Mouse (Mus musculus) urinary bladder, postnatal 4 days (tissue): ENCODE data around the gene Chd2.
"Not testable (repeated sequence)": the region's sequence is repeated elsewhere in the genome, so short reads cannot be mapped to it uniquely, and the experiment has no call there.

Source experiments
- DNase-seq, 2 experiments: peaks; one replicate each; pipeline ENCODE4 v3.0.0; 2021 to 2022; ENCODE audit warnings: low spot score in 2 of 2

The Chd2 gene

DNA sequence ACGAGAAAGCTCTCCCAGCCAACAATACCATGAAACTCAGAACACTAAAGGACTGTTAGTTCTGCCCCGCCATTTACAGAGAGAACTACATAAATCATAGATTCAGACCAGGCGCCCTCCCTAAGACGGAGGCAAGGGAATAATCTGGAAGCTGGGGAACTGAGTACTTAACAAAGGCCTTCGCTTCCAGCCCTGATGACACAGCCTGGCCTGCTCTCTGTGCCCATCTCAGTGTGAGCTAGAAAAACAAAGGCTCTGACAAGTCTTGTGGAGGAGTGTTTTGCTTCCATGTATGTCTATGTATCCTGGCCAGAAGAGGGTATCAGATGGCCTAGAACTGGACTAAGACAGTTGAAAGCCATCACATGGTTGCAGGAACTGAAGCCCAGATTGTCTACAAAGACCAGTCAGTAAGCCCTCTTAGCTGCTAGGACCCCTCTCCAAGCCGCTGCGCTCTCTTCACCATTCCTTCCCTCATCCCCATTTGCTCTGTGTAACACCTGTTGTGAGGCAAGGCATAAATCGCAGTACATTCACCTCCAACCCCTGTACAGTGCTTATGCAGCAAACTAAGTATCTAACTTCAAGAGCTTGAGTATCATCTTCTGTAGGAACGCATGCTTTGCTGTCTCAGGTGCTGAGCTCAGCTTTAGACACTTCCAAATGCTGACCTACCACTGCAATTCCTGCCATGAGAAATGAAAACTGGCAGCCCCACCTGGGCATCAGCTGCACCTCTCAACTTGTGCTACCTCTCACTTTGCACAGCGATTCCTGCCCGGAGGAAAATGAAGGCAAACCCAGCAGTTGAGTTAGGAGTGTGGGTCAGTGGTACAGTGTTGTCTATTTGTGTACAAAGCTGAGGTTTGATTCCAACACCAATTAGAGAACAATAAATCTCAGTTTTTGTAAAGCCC lies 20.1 kb downstream of the Chd2 start:
- no peak for DNase-seq

DNA sequence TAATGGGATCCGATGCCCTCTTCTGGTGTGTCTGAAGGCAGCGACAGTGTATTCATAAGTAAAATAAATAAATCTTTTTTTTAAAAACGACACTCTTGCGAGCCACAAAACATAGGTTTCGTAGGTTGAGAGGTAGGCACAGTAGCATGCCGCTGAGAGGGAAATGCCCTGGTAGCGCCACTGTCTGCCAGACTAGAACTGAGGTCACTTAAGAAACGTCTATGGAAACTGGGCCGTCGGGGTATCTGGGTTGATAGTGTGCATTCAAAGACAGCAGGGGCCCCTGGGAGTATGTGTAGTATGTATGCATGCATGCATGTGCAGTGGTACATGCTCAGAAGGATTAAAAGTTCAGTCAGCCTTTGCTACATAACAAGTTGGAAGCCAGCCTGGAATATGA lies 21.4 kb downstream of the Chd2 start:
- DNase-seq = no peak

DNA sequence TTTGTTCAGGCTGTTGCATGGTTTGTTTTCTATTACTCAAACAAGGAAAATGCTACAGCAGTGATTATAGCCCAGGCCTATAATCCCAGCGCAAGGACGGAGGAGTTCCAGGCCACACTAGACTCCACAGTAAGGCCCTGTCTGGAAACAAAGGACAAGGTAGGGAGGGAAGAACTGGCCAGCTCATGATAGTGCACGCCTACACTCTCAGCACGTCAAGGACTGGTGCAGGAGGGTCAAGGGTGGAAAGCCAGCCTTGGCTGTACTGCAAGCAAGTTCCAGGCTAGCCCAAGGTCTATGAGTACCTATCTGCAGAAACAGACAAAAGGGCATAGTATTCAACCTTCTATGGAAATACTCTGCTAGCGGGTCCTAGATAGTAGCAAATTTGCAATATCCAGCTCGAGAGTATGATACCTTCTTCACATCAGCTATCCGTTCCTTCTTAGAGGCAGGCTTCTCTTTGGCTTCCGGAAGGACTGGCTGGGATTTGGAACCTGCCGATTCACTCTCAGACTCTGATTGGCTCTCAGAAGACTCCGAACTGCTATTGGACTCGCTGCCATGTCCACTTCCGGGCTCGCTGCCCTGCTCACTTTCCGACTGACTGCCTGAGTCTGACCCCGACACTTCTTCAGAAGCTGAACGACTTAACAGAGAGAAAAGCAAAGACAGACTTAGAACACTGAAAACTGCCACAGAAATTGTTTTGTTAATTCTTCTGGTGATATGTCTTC lies 22.4 kb downstream of the Chd2 start:
- DNase-seq = no peak

DNA sequence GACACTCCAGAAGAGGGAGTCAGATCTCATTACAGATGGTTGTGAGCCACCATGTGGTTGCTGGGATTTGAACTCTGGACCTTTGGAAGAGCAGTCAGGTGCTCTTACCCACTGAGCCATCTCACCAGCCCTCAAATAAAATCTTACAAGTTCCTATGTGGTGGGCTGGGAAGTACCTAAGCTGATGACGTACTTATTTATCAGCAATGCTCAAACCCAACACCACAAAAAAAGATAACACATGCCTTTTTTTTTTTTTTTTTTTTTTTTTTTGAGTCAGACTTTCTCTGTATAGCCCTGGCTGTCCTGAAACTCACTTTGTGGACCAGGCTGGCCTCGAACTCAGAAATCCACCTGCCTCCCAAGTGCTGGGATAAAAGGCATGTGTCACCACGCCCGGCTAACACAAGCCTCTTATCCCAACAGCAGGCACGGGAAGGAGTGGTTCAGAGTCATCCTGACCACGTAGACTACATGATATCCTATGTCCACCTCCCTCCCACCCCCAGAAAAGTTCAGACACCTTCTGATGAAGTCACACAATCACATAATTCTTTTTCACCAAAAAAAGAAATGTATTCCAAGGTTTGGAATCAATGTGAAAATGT lies 23.2 kb downstream of the Chd2 start:
- not testable (repeated sequence) for DNase-seq

DNA sequence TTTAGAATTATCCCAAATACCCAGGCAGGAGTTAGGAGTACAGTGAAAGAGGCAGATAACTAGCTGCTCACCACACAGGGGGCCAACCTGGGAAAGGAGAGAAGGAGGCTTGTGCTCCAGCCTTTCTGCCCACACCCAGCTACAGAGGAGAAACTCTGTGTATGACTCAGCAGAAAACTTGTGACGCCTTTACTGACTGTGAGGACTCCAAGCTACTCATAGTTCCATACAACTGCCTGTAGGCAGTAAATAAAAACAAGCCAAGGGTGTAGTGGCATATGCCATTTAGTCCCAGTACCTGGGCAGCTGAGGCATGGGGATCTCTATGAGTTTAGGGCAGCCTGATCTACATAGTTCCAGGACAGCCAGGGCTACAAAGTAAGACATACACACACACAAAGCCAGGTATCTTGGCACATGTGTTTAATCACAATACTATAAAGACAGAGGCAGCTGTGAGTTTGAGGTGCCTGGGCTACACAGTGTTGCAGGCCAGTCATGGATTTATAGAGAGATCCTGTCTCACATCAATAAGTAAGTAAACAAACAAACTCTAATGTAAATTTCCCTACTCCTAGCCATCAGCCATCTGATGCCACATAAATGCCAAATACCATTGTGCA lies 24.1 kb downstream of the Chd2 start:
- DNase-seq = no peak

DNA sequence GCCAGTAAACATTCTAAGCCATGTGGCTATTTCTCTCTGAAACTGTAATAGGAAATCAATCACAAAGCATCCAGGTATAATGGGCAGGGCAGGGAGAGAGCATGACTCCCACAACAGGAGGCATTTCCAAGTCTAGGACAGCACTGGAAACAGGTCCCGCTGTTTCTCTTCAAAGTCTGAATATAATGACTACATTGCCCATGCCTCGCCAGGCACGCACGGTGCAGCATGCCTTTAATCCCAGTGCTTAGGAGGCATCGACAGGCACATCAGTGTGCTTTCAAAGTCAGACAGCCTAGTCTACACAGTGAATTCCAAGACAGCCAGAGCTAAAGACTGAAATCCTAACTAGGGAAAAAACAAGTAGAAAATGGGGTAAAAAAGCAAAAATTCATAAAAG lies 24.8 kb downstream of the Chd2 start:
- no peak for DNase-seq

DNA sequence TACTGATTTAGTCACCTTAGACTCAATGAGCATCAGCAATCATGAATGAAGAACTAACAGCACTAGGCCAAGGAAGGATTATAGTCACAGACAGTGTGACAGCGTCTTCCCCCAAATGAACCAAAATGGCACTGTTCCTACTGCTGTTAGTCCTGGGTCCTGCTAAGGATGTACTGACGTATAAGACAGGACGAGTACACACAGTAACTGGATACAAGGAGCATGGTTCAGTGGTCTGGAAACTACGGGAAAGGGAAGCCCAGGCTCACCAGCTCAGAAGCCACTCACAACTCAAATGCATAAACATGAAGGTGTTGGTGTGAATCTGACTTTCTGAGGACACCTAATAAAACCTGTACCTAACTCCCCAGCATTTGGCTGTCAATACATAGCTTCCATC lies 27.1 kb downstream of the Chd2 start:
- no peak for DNase-seq

DNA sequence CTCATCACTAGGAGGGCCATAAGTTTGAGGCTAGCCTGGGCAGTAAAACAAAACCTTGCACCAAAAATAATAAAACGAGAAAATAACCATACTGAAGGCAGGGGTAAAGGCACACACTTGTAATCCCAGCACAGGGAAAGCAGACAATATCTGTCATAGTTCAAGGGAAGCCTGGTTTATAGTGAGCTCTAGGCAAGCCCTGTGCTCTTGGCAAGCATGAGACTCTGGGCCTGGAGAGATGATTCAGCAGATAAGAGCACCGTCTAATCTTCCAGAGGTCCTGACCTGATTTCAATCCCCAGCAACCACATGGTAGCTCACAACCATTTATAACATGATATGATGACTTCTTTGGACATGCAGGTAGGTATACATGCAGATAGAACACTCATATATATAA lies 29.2 kb downstream of the Chd2 start:
- DNase-seq = no peak

DNA sequence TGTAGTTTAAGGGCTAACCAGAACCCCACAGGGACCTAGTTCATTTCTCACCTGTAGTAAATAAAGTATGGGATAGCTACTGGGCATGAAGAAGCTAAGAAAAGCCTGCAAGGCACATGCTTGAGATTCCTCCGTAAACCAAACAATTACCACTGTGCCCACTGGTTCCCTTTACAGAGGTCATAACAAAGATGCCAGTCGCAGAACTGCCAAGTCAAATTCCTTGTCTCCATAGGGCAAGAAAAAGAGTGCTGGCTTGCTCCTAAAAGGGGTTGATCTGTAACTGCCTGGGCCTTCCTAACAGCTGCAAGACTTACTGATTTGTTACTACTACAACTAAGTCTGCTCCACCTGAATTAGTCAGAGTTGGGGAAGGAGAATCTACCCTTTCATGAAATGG lies 32.9 kb downstream of the Chd2 start:
- DNase-seq = no peak

DNA sequence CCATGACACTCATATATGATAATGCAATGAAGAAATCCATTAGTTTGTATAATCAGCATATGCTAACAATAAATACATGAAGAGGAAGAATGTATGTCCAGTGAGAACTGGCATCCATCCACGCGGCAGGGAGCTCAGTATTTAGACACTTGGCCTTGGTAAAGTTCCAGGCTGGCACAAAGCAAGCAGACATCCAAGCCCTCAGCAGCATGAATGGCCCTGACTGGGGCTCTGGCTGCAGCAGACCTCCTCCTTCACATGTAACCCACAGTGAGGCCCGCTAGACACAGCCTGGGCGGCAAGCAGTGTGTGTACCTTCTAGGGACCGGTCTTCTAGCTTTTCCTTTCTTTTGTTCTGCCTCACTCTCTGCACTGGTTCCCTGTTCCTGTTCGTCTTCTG lies 34.1 kb downstream of the Chd2 start:
- no peak for DNase-seq

DNA sequence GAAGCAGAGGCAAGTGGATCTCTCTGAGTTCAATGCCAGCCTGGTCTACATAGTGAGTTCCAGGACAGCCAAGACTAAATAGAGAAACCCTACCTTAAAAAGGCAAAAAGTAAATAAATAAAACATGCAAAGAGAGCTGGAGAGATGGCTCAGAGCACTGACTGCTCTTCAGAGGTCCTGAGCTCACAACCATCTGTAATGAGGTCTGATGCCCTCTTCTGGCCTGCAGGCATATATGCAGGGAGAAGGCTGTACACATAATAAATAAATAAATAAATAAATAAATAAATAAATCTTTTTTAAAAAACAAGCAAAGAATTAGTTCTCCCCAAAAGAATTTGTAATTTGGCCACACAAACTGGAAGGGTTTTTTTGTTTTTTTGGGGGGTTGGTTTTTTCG lies 34.8 kb downstream of the Chd2 start:
- DNase-seq = no peak

DNA sequence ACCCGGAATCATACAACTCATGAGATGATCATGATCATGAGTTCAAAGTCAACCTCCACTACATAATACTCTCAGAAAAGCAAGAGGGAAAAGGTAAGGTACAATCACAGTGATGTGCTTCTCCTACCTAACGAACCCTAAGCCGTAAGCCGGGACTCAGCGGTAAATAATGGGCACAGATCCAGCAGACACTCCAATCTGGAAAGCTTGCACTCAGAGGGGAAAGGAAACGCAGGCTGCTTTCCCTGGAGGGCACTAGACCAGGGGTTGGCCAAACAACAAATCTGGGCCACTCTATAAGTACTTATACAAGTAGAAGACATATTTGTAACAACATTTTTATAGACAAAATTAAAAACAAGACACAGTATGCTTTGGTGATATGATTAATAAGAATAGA lies 36.4 kb downstream of the Chd2 start:
- DNase-seq = no peak

DNA sequence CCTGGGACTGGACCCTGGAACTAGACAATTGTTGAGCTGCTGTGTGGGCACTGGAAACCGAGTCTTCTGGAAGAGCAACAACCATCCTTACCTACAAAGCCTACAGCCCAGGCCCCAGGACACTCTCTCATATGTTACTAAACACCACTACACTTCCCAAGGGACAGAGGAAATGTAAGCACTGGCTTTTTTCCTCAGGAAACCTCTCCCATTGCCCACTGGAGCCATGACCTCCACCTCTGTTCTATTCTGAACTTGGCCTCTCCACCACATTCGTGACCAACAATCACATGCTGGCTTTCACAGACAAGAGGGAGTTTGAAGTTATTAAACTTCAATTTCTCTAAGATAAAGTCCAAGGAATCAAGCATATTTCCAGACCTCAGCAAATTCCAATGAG lies 43.4 kb downstream of the Chd2 start:
- DNase-seq = no peak

DNA sequence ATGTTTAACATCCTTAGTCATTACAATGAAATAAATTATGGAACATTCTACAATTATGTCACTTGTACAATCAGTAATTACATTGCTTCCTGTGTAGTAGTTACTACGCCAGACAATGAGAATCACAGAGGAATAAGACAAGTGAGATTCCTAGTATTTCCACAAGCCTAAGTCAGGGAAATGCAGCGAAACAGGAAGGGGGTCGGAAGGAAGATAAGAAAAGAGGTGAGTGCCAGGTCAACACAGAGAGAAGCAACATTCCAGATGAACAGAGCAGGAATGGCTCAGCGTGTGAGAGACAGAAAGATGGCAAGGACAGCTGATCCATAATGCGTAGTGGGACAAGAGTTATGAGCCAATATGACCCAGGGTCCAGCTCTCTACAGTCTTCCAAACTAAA lies 52.4 kb downstream of the Chd2 start:
- no peak for DNase-seq

DNA sequence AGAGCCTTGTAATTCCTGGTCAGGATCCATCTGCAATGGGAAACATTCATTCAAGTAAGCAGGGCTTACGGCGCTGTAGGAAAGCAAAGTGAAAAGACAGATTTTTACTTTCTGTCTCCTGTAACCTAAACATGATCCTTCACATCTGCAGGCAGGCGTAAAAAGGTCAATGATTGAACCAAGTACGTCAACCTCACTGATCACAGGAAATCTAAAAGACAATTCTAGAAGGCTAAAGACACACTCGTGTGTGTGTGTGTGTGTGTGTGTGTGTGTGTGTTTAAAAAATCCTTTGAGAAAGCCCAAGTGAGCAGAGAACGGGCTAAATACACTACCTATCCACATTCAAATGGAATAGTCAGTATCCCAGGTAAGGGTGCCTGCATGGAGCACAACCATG lies 60.5 kb downstream of the Chd2 start:
- no peak for DNase-seq

DNA sequence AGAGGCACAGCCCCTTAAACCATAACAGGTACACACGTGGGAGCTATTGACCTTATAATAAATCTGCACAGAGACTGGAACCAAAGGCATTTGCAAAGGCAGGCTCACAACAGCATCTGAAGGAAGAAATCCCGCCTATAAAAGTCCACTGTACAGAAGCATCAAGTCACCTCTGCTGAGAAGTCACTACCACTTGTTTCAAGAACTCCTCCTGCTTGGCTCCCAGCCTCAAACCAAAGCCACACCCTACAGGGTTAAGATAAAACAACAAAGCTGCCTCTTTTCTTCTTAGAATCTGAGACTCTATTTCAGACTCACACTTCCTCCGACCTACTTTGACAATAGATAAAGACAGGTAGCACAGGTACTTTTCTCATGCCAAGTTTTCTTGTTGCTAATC lies 62.1 kb downstream of the Chd2 start:
- DNase-seq = no peak

DNA sequence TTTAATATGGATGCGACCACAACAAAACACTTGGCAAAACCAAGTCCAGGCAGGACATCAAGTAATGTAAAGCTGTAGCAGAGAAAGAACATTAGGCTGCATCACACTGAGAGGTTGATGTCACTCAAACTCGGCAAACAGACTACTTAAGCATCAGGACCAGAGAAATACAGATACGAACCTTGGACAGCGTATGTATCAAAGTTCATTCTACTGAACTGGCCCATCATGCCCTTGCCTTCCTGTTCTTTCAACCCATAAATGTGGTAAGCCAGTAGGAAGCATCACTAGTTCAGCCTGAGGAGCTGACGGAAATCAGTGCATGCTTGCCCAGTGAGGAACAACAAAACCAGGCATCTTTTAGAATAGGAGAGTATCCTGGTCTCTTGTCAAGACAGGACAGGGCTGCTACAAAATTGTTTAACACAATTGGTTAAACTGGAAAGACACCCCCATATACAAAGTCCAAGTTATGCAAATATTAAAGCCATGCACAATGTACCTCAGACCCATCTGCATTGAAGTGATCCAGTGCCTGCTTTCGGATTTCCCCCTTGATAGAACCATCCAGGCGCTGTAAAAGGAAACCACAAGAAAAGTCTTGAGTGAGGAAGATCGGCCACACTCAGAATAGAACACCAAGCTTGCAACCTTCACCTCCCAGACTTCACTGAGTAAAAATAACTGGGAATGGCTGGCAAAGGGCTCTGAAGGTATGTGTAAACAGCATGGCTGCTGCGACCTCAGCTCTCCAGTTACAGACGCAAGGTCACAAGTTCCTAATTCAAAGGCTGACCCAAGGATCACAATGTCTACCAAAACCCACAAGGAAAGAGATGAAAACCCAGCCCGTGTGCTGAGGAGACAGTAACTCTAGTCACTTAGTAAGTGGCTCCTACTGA lies 63.2 kb downstream of the Chd2 start:
- no peak for DNase-seq

DNA sequence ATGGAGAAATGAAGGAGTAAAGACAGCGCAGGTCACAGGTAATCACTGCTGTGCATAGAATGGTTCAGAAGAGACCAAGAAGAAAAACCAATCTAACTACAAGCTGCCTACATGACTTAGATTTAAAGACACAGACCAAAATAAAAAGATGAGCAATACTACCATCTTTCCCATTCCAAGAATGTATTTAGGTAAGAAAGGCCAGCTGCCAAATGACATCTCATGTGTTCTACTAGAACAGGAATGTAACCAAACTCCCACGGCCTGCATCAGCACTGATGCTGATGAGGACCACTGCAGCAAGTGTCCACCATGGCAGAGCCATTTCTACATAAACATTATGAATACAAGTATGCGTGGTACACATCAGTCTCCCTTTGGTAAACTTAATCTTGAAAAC lies 73.9 kb downstream of the Chd2 start:
- no peak for DNase-seq

DNA sequence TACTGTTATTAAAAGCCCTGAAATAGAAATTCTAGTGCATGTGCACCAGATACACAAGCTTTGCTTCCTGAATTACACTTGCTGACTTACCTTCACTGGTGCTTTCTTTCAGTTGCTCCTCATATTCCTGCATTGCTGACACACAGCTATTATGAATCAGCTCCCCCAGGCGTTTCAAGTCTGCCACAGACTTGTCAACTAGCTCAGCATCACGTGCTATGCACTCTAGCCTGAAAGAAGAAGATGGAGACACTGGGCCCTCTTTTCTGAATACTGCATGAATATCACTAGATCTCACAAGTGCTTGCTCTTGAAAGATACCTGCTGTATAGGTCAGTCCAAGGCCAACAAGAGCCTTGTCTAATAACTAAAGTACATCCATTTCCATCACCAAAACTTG lies 78.1 kb downstream of the Chd2 start:
- no peak for DNase-seq

DNA sequence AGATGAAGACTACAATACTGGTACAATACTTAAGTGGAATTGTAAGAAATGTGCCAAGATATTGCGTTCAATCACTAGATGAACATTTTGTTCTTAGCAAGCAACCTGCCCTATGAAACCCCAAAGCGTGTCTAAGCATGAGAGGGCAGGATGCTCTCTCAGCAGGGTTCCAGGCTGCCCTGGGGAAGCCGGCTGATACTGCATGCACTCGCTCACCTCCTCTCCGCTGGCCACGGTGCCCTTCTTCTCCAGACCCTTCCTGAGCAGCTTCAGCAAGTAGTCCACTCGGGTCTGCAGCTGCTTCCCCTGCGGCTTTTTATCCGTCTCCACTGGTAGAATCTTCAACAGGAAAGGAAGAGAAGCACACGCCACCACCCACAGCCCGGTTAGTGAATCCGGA lies 87.5 kb downstream of the Chd2 start:
- no peak for DNase-seq

DNA sequence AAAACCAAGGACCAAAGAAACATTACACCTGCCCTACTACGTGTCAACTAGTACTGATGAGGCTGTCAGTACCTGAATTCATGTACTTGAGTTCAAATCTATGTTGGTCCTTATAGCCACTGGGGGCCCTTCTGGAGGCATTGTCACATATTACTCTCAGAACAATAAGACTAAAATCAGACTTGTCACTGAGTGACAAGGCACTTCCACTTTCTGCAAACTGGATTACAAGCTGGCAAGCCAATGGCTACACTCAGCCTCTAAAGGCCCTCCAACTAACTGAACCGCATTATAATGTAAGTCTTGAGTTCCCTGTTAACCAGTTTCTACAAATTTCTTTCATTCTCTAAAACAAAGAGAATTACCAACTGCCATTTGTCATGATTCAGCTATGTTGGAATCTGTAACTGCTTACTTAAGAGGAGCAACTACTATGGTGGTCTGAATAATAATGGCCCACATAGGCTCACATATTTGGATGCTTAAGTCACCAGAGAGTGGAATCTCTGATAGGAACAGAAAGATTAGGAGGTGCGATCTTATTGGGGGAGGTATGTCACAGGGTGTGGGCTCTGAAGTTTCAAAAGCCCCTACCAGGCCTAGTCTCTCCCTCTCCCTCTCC lies 89.3 kb downstream of the Chd2 start:
- DNase-seq = no peak
